Mouse (Mus musculus): ENCODE measurements around the gene Sf3a3.
"Not testable (repeated sequence)": the region's sequence is repeated elsewhere in the genome, so short reads cannot be mapped to it uniquely, and the experiment has no call there.

The Sf3a3 gene

GRCm38 (mm10) chr4:124699791-124700190 is 14.8 kb upstream of the Sf3a3 start:
- no peak for DNase-seq (ENCODE audit: low read depth, low spot score)

- peak; percentile 31 for DNase-seq (ENCODE audit: low read depth, low spot score)
Observed at GRCm38 (mm10) chr4:124700248-124700971, 14.2 kb upstream of the Sf3a3 start, which contains the start of gene Fhl3. TSS of gene Fhl3 (plus strand) at chr4:124700701.

GRCm38 (mm10) chr4:124701052-124701845 is 13.3 kb upstream of the Sf3a3 start:
- DNase-seq (ENCODE audit: low read depth, low spot score), result no peak

- DNase-seq (ENCODE audit: low read depth, low spot score), result no peak
Observed at GRCm38 (mm10) chr4:124701916-124702315, 12.7 kb upstream of the Sf3a3 start.

- DNase-seq (ENCODE audit: low read depth, low spot score), result no peak
Observed at GRCm38 (mm10) chr4:124703406-124703805, 11.2 kb upstream of the Sf3a3 start.

- no peak for DNase-seq (ENCODE audit: low read depth, low spot score)
Observed at GRCm38 (mm10) chr4:124703881-124704796, 10.4 kb upstream of the Sf3a3 start.

GRCm38 (mm10) chr4:124704797-124705474 is 9.6 kb upstream of the Sf3a3 start:
- no peak for DNase-seq (ENCODE audit: low read depth, low spot score)

GRCm38 (mm10) chr4:124705661-124706269 is 8.8 kb upstream of the Sf3a3 start:
- no peak for DNase-seq (ENCODE audit: low read depth, low spot score)

GRCm38 (mm10) chr4:124707381-124708199 is 7.0 kb upstream of the Sf3a3 start:
- DNase-seq (ENCODE audit: low read depth, low spot score), result not testable (repeated sequence)

- not testable (repeated sequence) for DNase-seq (ENCODE audit: low read depth, low spot score)
Observed at GRCm38 (mm10) chr4:124708200-124708517, 6.4 kb upstream of the Sf3a3 start.

- peak; percentile 27 for DNase-seq (ENCODE audit: low read depth, low spot score)
Observed at GRCm38 (mm10) chr4:124708518-124709477, 5.8 kb upstream of the Sf3a3 start.

GRCm38 (mm10) chr4:124709961-124710446 is 4.6 kb upstream of the Sf3a3 start:
- DNase-seq (ENCODE audit: low read depth, low spot score), result no peak

- DNase-seq (ENCODE audit: low read depth, low spot score), result no peak
Observed at GRCm38 (mm10) chr4:124710776-124711291, 3.7 kb upstream of the Sf3a3 start.

GRCm38 (mm10) chr4:124712618-124713017 is 2.0 kb upstream of the Sf3a3 start:
- no peak for DNase-seq (ENCODE audit: low read depth, low spot score)

- not testable (repeated sequence) for DNase-seq (ENCODE audit: low read depth, low spot score)
Observed at GRCm38 (mm10) chr4:124713850-124714249, 726 bp upstream of the Sf3a3 start.

- DNase-seq (ENCODE audit: low read depth, low spot score), result no peak
Observed at GRCm38 (mm10) chr4:124719101-124719500, 4.5 kb downstream of the Sf3a3 start.

- DNase-seq (ENCODE audit: low read depth, low spot score), result no peak
Observed at GRCm38 (mm10) chr4:124726121-124726520, 11.5 kb downstream of the Sf3a3 start.

- DNase-seq (ENCODE audit: low read depth, low spot score), result no peak
Observed at GRCm38 (mm10) chr4:124736952-124737351, 22.4 kb downstream of the Sf3a3 start.
